Mouse (Mus musculus) liver, embryonic 11.5 days (tissue): ENCODE results near the gene Metrnl. TPM values are rescaled to one million over a fixed set of nuclear protein-coding genes. Genes with fewer than 3 reads are reported as not detected.

ENCODE experiments used
- ATAC-seq: fragments of 200-750 bp; cut with Nextera tagmentation; replicated peaks from 2 replicates; pipeline ENCODE4 v1.8.0; 2017; ENCODE audit warnings: moderate number of reproducible peaks, mild to moderate bottlenecking, moderate TSS enrichment, moderate library complexity; ENCODE audit not compliant: low FRiP score
- DNase-seq: peaks from one replicate; pipeline ENCODE4 v3.0.0-alpha.2; 2017; ENCODE audit warnings: low spot score
- H3K27ac ChIP-seq: fragments of 300-500 bp; sonication (generic); 2 replicates; pipeline ENCODE4 v1.5.1; 2014; ENCODE audit warnings: mild to moderate bottlenecking, low read depth, low read length, control low read depth
- H3K27me3 ChIP-seq: fragments of 300-500 bp; sonication (generic); replicated peaks from 2 replicates; pipeline ENCODE4 v1.6.1; 2014; ENCODE audit warnings: low read length, mixed read lengths; ENCODE audit not compliant: control insufficient read depth, insufficient read depth
- H3K36me3 ChIP-seq: fragments of 300-500 bp; sonication (generic); 2 replicates; pipeline ENCODE4 v1.6.1; 2014; ENCODE audit warnings: mild to moderate bottlenecking, low read length, moderate library complexity, mixed read lengths; ENCODE audit not compliant: control insufficient read depth, insufficient read depth
- H3K4me1 ChIP-seq: fragments of 300-500 bp; sonication (generic); replicated peaks from 2 replicates; pipeline ENCODE4 v1.6.1; 2014; ENCODE audit warnings: low read length, mixed read lengths; ENCODE audit not compliant: control insufficient read depth, insufficient read depth
- H3K4me2 ChIP-seq: fragments of 300-500 bp; sonication (generic); 2 replicates; pipeline ENCODE4 v1.6.1; 2014; ENCODE audit warnings: mild to moderate bottlenecking, control low read depth, moderate library complexity
- H3K4me3 ChIP-seq: fragments of 300-500 bp; sonication (generic); 2 replicates; pipeline ENCODE4 v1.5.1; 2014; ENCODE audit warnings: low read depth, low read length, control low read depth
- H3K9ac ChIP-seq: fragments of 300-500 bp; sonication (generic); 2 replicates; pipeline ENCODE4 v1.6.1; 2014; ENCODE audit warnings: low read depth, low read length, control low read depth
- H3K9me3 ChIP-seq: fragments of 300-500 bp; sonication (generic); 2 replicates; pipeline ENCODE4 v1.6.1; 2016; ENCODE audit warnings: low read length, inconsistent platforms, mixed read lengths; ENCODE audit not compliant: control insufficient read depth
- WGBS: fragments of 180-500 bp; shearing (Covaris S2); extraction: QIAGEN DNeasy Blood & Tissue Kit; methylation state at CpG from one replicate; pipeline ENCODE4 v1.1.7; 2014; 5-methylcytosine and 5-hydroxymethylcytosine counted together
- polyA plus RNA-seq: library from polyadenylated mRNA; unstranded; fragments of >200 nt; fragmentation: Nextera tagmentation; extraction: Ambion mirVana; gene quantifications from 2 replicates; pipeline ENCODE4 v1.2.1, GENCODE M21; 2014

Metrnl gene
- polyA plus RNA-seq, 1 experiment from 2014 or later: 4.7 TPM

DNA sequence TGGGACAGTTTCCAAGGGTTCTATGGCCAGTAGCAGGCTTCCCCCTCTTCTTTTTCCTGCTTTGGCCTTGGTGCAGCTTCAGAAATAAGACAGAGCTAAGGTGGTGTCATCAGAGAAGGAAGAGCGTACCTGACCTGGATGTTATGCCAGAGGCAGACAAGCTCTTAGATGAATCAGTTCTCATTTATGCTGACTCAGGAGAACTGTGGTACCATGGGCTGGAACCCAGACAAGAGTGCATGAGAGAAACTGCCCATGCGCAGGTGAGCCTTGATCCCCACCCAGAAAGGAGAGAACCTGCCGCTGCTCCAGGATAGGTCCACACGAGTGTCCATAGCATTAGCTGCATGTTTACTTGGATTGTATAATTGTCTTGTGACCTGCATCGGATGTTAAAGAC lies 8.9 kb downstream of the Metrnl start:
- no peak overlapping the region for H3K9ac ChIP-seq
- no peaks in the 10 kb centered on the region for H3K36me3 ChIP-seq
- ATAC-seq: no peak
- WGBS: 95% methylated on average over 5 of the region's 5 CpGs
- H3K27ac ChIP-seq: no peak overlapping the region
- H3K4me2 ChIP-seq: no peak overlapping the region
- no peak overlapping the region for H3K4me3 ChIP-seq
- H3K27me3 ChIP-seq: peaks cover 6% of the 10 kb centered on the region; the same call in 1 of the 2 replicates
- no peak for DNase-seq
- no peaks in the 10 kb centered on the region for H3K9me3 ChIP-seq
- H3K4me1 ChIP-seq: no peaks in the 10 kb centered on the region

GRCm38 (mm10) chr11:121712987-121713386 lies 11.6 kb downstream of the Metrnl start:
- Histone ChIP-seq H3K27ac (no peak overlapping the region), H3K4me2 (no peak overlapping the region), H3K4me1 (no peaks in the 10 kb centered on the region), H3K27me3 (no peaks in the 10 kb centered on the region; the same call in 1 of the 2 replicates), H3K4me3 (no peak overlapping the region), H3K9ac (no peak overlapping the region), H3K36me3 (no peaks in the 10 kb centered on the region), H3K9me3 (no peaks in the 10 kb centered on the region)
- no peak for ATAC-seq
- no peak for DNase-seq
- 72% methylated on average over 6 of the region's 6 CpGs for WGBS

DNA sequence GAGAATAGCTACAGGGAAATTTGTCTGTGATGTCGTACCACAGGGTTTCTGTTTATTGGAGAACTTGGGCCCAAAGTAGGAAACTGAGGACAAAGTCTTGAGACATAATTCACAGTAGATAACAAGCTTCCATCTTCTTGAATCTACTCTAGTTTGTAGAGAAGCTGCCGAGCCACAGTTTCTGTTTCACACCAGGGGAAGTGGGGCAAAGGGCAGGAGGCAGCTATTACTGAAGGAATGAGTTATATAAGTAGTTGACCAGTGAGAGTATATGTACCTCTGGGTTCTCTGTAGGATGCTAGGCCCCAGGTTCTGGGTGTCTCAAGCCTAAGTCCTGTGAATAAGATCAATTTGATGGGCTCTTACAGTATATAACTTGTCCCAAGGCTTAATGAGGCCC lies 12.2 kb downstream of the Metrnl start:
- DNase-seq: no peak
- Histone ChIP-seq H3K9me3 (no peaks in the 10 kb centered on the region), H3K4me1 (no peaks in the 10 kb centered on the region), H3K27me3 (no peaks in the 10 kb centered on the region; the same call in 1 of the 2 replicates), H3K36me3 (no peaks in the 10 kb centered on the region), H3K27ac (no peak overlapping the region), H3K4me2 (no peak overlapping the region), H3K9ac (no peak overlapping the region), H3K4me3 (no peak overlapping the region)
- WGBS: 71% methylated on average over 2 of the region's 2 CpGs
- no peak for ATAC-seq

- Histone ChIP-seq H3K9ac (no peak overlapping the region), H3K4me1 (no peaks in the 10 kb centered on the region), H3K9me3 (no peaks in the 10 kb centered on the region), H3K27ac (no peak overlapping the region), H3K4me2 (no peak overlapping the region), H3K36me3 (no peaks in the 10 kb centered on the region), H3K4me3 (no peak overlapping the region), H3K27me3 (no peaks in the 10 kb centered on the region)
- ATAC-seq (no peak), DNase-seq (no peak)
- 88% methylated on average over 2 of the region's 2 CpGs for WGBS
Measured at GRCm38 (mm10) chr11:121714745-121715485, 13.6 kb downstream of the Metrnl start.

GRCm38 (mm10) chr11:121717724-121718123 lies 16.4 kb downstream of the Metrnl start:
- no peak for ATAC-seq
- no peak overlapping the region for H3K27ac ChIP-seq
- H3K36me3 ChIP-seq: no peaks in the 10 kb centered on the region
- WGBS: 42% methylated on average over 6 of the region's 6 CpGs
- no peak for DNase-seq
- no peaks in the 10 kb centered on the region for H3K9me3 ChIP-seq
- no peak overlapping the region for H3K9ac ChIP-seq
- H3K4me2 ChIP-seq: no peak overlapping the region
- no peaks in the 10 kb centered on the region for H3K27me3 ChIP-seq
- H3K4me3 ChIP-seq: no peak overlapping the region
- H3K4me1 ChIP-seq: no peaks in the 10 kb centered on the region

- WGBS: 80% methylated on average over 3 of the region's 3 CpGs
- ATAC-seq (no peak), DNase-seq (no peak)
- Histone ChIP-seq H3K27me3 (no peaks in the 10 kb centered on the region), H3K27ac (no peak overlapping the region), H3K4me1 (no peaks in the 10 kb centered on the region), H3K9ac (no peak overlapping the region), H3K4me3 (no peak overlapping the region), H3K9me3 (no peaks in the 10 kb centered on the region), H3K4me2 (no peak overlapping the region), H3K36me3 (no peaks in the 10 kb centered on the region)
Measured at GRCm38 (mm10) chr11:121720752-121721151, 19.4 kb downstream of the Metrnl start.

GRCm38 (mm10) chr11:121722434-121722833 lies 21.1 kb downstream of the Metrnl start:
- Histone ChIP-seq H3K4me2 (no peak overlapping the region), H3K27ac (no peak overlapping the region), H3K4me1 (no peaks in the 10 kb centered on the region), H3K9me3 (no peaks in the 10 kb centered on the region), H3K27me3 (no peaks in the 10 kb centered on the region), H3K36me3 (no peaks in the 10 kb centered on the region), H3K9ac (no peak overlapping the region), H3K4me3 (no peak overlapping the region)
- ATAC-seq (no peak), DNase-seq (no peak)
- WGBS: 60% methylated on average over 2 of the region's 2 CpGs

GRCm38 (mm10) chr11:121726625-121727024 lies 25.3 kb downstream of the Metrnl start:
- H3K9me3 ChIP-seq: no peaks in the 10 kb centered on the region
- ATAC-seq: no peak
- no peak for DNase-seq
- no peaks in the 10 kb centered on the region for H3K27me3 ChIP-seq
- H3K36me3 ChIP-seq: no peaks in the 10 kb centered on the region
- H3K27ac ChIP-seq: no peak overlapping the region
- WGBS: 61% methylated on average over 2 of the region's 2 CpGs
- no peak overlapping the region for H3K4me3 ChIP-seq
- no peaks in the 10 kb centered on the region for H3K4me1 ChIP-seq
- no peak overlapping the region for H3K9ac ChIP-seq
- H3K4me2 ChIP-seq: no peak overlapping the region

GRCm38 (mm10) chr11:121734184-121734583 lies 32.8 kb downstream of the Metrnl start:
- H3K4me3 ChIP-seq: no peak overlapping the region
- no peak overlapping the region for H3K9ac ChIP-seq
- no peaks in the 10 kb centered on the region for H3K27me3 ChIP-seq
- H3K36me3 ChIP-seq: no peaks in the 10 kb centered on the region
- no peak for ATAC-seq
- peak; percentile 12 for DNase-seq
- H3K9me3 ChIP-seq: no peaks in the 10 kb centered on the region
- no peaks in the 10 kb centered on the region for H3K4me1 ChIP-seq
- H3K4me2 ChIP-seq: no peak overlapping the region
- H3K27ac ChIP-seq: no peak overlapping the region
- 31% methylated on average over 1 of the region's 1 CpGs for WGBS
